Mouse (Mus musculus) left cerebral cortex, postnatal 10 days (tissue): ENCODE results near the gene Dmwd. TPM values are rescaled to one million over a fixed set of nuclear protein-coding genes. Genes with fewer than 3 reads are reported as not detected.
A peak's percentile ranks its signal among the peaks of the same experiment; 100 is the strongest.

Experiments used
- DNase-seq, 2 experiments: peaks; one replicate each; pipeline ENCODE4 v3.0.0; 2021 to 2022; ENCODE audit warnings: low spot score in 2 of 2, mixed read lengths in 1 of 2; ENCODE audit errors: extremely low spot score in 1 of 2
- intact Hi-C: fragments of 180-260 bp; cut with DNase I; formaldehyde crosslinking; loops from one replicate; pipeline ENCODE4 v1.15.1; 2025
- total RNA-seq, 2 experiments: library from RNA; stranded (reverse); gene quantifications; 2 replicates each; pipeline ENCODE4 v1.2.3; 2021

The Dmwd gene
- 100 to 1,000 TPM; 155 to 157 TPM for total RNA-seq

GRCm38 (mm10) chr7:19075723-19076585 lies at the start of gene Dmwd:
Dmwd (plus strand) TSS chr7:19076227.
- DNase-seq: peak; percentile 98
- intact Hi-C loops: no loop called here

- intact Hi-C loops: no loop called here
- DNase-seq: no peak
Observed at GRCm38 (mm10) chr7:19028067-19028466, 48.0 kb upstream of the Dmwd start.

- intact Hi-C loops: no loop called here
- DNase-seq: peak in 1 of 2 experiments; percentile 63
Observed at GRCm38 (mm10) chr7:19029084-19029653, 46.9 kb upstream of the Dmwd start.

GRCm38 (mm10) chr7:19031641-19032040 lies 44.4 kb upstream of the Dmwd start:
- no peak for DNase-seq
- intact Hi-C loops: loop anchor here (5.0 kb wide), 1 partner anchor 41 kb away; no protein-coding TSS in a partner anchor

- intact Hi-C loops: no loop called here
- no peak for DNase-seq
Observed at GRCm38 (mm10) chr7:19044616-19045015, 31.4 kb upstream of the Dmwd start.

- intact Hi-C loops: no loop called here
- no peak for DNase-seq
Observed at GRCm38 (mm10) chr7:19046286-19047069, 29.5 kb upstream of the Dmwd start.

- no peak for DNase-seq
- intact Hi-C loops: no loop called here
Observed at GRCm38 (mm10) chr7:19048006-19048527, 28.0 kb upstream of the Dmwd start.

- intact Hi-C loops: no loop called here
- no peak for DNase-seq
Observed at GRCm38 (mm10) chr7:19049252-19049651, 26.8 kb upstream of the Dmwd start.

GRCm38 (mm10) chr7:19050172-19050571 lies 25.9 kb upstream of the Dmwd start:
- intact Hi-C loops: no loop called here
- no peak for DNase-seq

GRCm38 (mm10) chr7:19051161-19051560 lies 24.9 kb upstream of the Dmwd start:
- no peak for DNase-seq
- intact Hi-C loops: no loop called here

GRCm38 (mm10) chr7:19052345-19053135 lies 23.5 kb upstream of the Dmwd start:
- intact Hi-C loops: no loop called here
- peak; percentile 58 to 62 for DNase-seq

- no peak for DNase-seq
- intact Hi-C loops: no loop called here
Observed at GRCm38 (mm10) chr7:19053136-19053532, 22.9 kb upstream of the Dmwd start.

- DNase-seq: peak in 1 of 2 experiments; percentile 73
- intact Hi-C loops: no loop called here
Observed at GRCm38 (mm10) chr7:19054047-19054776, 21.8 kb upstream of the Dmwd start, which contains the start of gene Rsph6a. Rsph6a (plus strand) TSS chr7:19054690.

- intact Hi-C loops: no loop called here
- DNase-seq: no peak
Observed at GRCm38 (mm10) chr7:19054777-19055076, 21.3 kb upstream of the Dmwd start.

- intact Hi-C loops: no loop called here
Observed at GRCm38 (mm10) chr7:19055108-19055507, 20.9 kb upstream of the Dmwd start.

GRCm38 (mm10) chr7:19057405-19057804 lies 18.6 kb upstream of the Dmwd start:
- no peak for DNase-seq
- intact Hi-C loops: no loop called here

More at GRCm38 (mm10) chr7:19055108-19055507, 20.9 kb upstream of the Dmwd start:
- DNase-seq: no peak

GRCm38 (mm10) chr7:19065896-19066295 lies 10.1 kb upstream of the Dmwd start:
- DNase-seq: no peak
- intact Hi-C loops: loop anchor here (5.0 to 10.0 kb wide), 2 partner anchors 41 to 149 kb away; partner anchors contain the start of gene Gpr4

- intact Hi-C loops: loop anchor here (5.0 to 10.0 kb wide), 2 partner anchors 40 to 148 kb away; partner anchors contain the start of gene Gpr4
Observed at GRCm38 (mm10) chr7:19067063-19067462, 9.0 kb upstream of the Dmwd start.

More at GRCm38 (mm10) chr7:19067063-19067462, 9.0 kb upstream of the Dmwd start:
- peak in 1 of 2 experiments; percentile 43 for DNase-seq
